Mouse (Mus musculus) spleen, adult 2 months (tissue): ENCODE measurements around the gene Dus4l. TPM values are rescaled to one million over a fixed set of nuclear protein-coding genes. Genes with fewer than 3 reads are reported as not detected.

Experiments
- DNase-seq, 2 experiments: peaks; one replicate each; pipeline versions ENCODE4 v3.0.0 to v3.0.0-alpha.2; 2012 to 2021; ENCODE audit warnings: low spot score in 2 of 2, low read depth in 1 of 2
- H3K27ac ChIP-seq: fragments of 200-500 bp; 2 replicates; pipeline ENCODE4 v1.5.1; 2012; ENCODE audit warnings: low read length, inconsistent platforms; ENCODE audit not compliant: insufficient read depth
- H3K27me3 ChIP-seq: fragments of 200-500 bp; 2 replicates; pipeline ENCODE4 v1.6.1; 2012; ENCODE audit warnings: mild to moderate bottlenecking, moderate library complexity, low read length, inconsistent platforms; ENCODE audit not compliant: control insufficient read depth, insufficient read depth
- H3K36me3 ChIP-seq: fragments of 200-500 bp; 2 replicates; pipeline ENCODE4 v1.6.1; 2012; ENCODE audit warnings: mild to moderate bottlenecking, low read length, inconsistent platforms; ENCODE audit not compliant: control insufficient read depth, insufficient read depth
- H3K4me1 ChIP-seq: fragments of 200-500 bp; 2 replicates; pipeline ENCODE4 v1.6.1; 2011; ENCODE audit warnings: inconsistent platforms; ENCODE audit not compliant: control insufficient read depth, insufficient read depth, insufficient read length
- H3K4me3 ChIP-seq: fragments of 200-500 bp; 2 replicates; pipeline ENCODE4 v1.5.1; 2011; ENCODE audit warnings: mild to moderate bottlenecking, inconsistent platforms; ENCODE audit not compliant: insufficient read depth, insufficient read length; ENCODE audit errors: extremely low read depth
- CTCF ChIP-seq: fragments of 200-500 bp; IDR thresholded peaks from 2 replicates; pipeline ENCODE4 v1.5.1; 2011; ENCODE audit warnings: mild to moderate bottlenecking, inconsistent platforms; ENCODE audit not compliant: insufficient read depth, insufficient read length, insufficient replicate concordance; ENCODE audit errors: extremely low read depth
- POLR2A ChIP-seq: fragments of 200-500 bp; IDR thresholded peaks from 2 replicates; pipeline ENCODE4 v1.6.1; 2011; ENCODE audit warnings: low read depth, low read length, inconsistent platforms
- WGBS: fragments of 180-500 bp; shearing (Covaris S2); methylation state at CpG from one replicate; pipeline ENCODE4 v1.1.7; 2018; 5-methylcytosine and 5-hydroxymethylcytosine counted together
- polyA plus RNA-seq: library from polyadenylated mRNA; depleted of rRNA; stranded (reverse); fragments of >200 nt; gene quantifications from 2 replicates; pipeline ENCODE4 v1.2.3, GENCODE M21; 2012; rRNA removed

Dus4l gene
- polyA plus RNA-seq, 1 experiment: 2.0 TPM

GRCm38 (mm10) chr12:31594296-31594695 is 60.3 kb downstream of the Dus4l start:
- WGBS: 97% methylated on average over 3 of the region's 3 CpGs
- H3K27me3 ChIP-seq: no peaks in the 10 kb centered on the region
- peaks cover 5% of the 10 kb centered on the region; the same call in 1 of the 2 replicates for H3K36me3 ChIP-seq
- no peak for DNase-seq
- TF ChIP-seq POLR2A (no peak), CTCF (no peak)
- no peak overlapping the region for H3K27ac ChIP-seq
- H3K4me3 ChIP-seq: no peak overlapping the region
- no peaks in the 10 kb centered on the region for H3K4me1 ChIP-seq

DNA sequence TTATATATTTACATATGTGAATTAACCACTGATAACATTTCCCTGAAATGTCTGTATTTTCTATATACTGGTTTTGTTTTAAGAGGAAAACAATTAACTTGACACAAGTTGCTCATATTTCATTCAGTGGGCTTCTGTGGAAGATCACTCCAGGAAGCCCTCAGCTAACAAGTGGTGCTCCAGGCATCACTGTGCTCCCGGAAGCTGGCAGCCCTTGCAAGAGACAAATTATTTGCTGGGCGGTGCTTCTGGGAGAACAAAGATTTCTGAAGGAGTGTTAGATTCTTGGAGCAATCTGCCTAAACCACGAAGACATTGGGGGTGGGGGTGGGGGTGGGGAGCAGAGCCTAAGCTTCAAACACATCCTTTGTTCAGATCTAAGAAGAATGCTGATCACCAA is 62.6 kb downstream of the Dus4l start:
- WGBS: 64% methylated on average over 3 of the region's 3 CpGs
- TF ChIP-seq POLR2A: no peak
- H3K27me3 ChIP-seq: no peaks in the 10 kb centered on the region

More for the DNA sequence above, 62.6 kb downstream of the Dus4l start:
- Histone ChIP-seq H3K36me3 (peaks cover 5% of the 10 kb centered on the region; the same call in 1 of the 2 replicates), H3K4me1 (no peaks in the 10 kb centered on the region), H3K4me3 (no peak overlapping the region), H3K27ac (no peak overlapping the region)
- DNase-seq: no peak

Other genes with a start within 250 kb of the Dus4l start
- 6.9 and 8.6 TPM in 2 replicates for gene Cbll1, start 155.2 kb downstream of the Dus4l start, polyA plus RNA-seq
- gene Slc26a4, start 94.9 kb downstream of the Dus4l start, polyA plus RNA-seq: not detected in 2 replicates
- gene Bcap29, start 20.2 kb downstream of the Dus4l start, polyA plus RNA-seq: 1.5 and 1.6 TPM in 2 replicates
- 10.8 and 11.7 TPM in 2 replicates for gene Cog5, start within 50 bp of the Dus4l start, polyA plus RNA-seq
- gene Gpr22, start 59.1 kb upstream of the Dus4l start, polyA plus RNA-seq: not detected in 2 replicates